29 mouse cellular contexts compared by ENCODE assay signal in the genomic region with DNA sequence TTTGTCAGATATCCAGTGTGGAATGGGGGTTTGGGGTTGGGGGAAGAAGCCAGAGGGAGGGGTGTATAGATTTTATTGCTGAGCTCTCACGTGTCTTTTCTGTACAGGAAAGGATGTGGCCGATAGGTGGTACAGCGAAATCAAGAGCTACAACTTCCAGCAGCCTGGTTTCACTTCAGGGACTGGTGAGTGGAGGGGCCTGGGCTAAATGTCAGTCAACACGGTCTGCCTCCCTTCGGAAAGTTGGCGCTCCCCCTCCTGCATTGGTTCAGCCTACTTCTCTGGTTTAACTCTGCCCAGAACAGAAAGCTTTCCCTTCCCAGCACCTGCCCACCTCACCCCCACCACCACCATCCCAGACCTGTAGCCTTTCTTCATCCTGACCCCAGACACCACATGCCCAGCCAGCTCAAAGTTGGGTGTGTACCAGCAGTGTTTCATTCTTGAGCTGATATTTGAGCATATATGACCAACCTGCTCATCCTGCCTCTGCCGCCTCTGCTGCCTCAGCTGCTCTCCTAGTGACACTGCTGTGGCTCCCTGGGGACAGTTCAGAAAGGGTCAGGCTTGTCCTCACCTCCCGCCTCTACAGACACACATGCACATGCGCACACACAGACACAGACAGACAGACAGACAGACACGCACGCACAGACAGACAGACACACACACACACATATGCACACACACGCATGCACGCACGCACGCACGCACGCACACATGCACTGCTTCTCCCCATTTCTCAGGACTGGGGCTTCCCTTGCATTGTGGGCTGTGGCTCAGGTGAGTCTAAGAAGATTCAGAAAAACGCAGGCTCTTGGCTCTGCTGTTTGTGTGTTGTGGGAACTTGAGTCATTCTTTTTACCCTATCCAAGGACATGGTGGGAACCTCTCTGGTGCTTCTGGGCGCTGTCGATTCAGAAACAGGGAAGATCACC. TPM values are rescaled to one million over a fixed set of nuclear protein-coding genes. Genes with fewer than 3 reads are reported as not detected.
A peak's percentile ranks its signal among the peaks of the same experiment; 100 is the strongest.
DNase-seq lines count a peak whose midpoint lies in the region; ATAC-seq and TF ChIP-seq lines count a peak whose summit lies in the region.
"Had no signal": no experiment of that assay in that cellular context is flagged by ENCODE, and none has a peak within 500 bp of the region (broad histone marks: within the 10 kb centered on the region; RNA-seq: fewer than 3 reads in every experiment).

No protein-coding gene starts in this region.

- no peak for DNase-seq in heart, embryonic 10.5 days (ENCODE audit: low spot score)
- no peak for DNase-seq in heart, postnatal 36 days
- DNase-seq in thymus, postnatal 0 days (ENCODE audit: low spot score) = peak; percentile 31
- no peak for DNase-seq in thymus, adult 2 months
- DNase-seq in R1 (ENCODE audit: low read depth, low spot score) = peak; percentile 22
- DNase-seq in liver, postnatal 0 days = no peak
- DNase-seq in cerebellum, adult 18-20 months = no peak
- DNase-seq in frontal cortex, postnatal 10 days (ENCODE audit: low spot score in 2 of 2) = no peak
- DNase-seq: adrenal gland, adult 8-10 months; cerebellum, adult 11 months; cerebellum, postnatal 36 days; forebrain, postnatal 0 days; gastrocnemius, postnatal 10 days; heart, adult 2 months; kidney, adult 11 months; lung, postnatal 14 days; retina, postnatal 1 day; right cerebral cortex, postnatal 4 days had no signal

- intact Hi-C loops in heart, postnatal 36 days (cut with DNase I) = no loop called here

- no peak for TF ChIP-seq CTCF in thymus, adult 2 months (IDR thresholded peaks at IDR 0.05; ENCODE audit: borderline replicate concordance, control insufficient read depth, extremely low read depth, insufficient read depth, low read length, poor library complexity)
- no peak for TF ChIP-seq CTCF in liver, postnatal 0 days (IDR thresholded peaks at IDR 0.05; ENCODE audit: low read depth)

- no peak overlapping the region for H3K9ac ChIP-seq in liver, postnatal 0 days (replicated peaks)
- H3K9ac ChIP-seq: embryonic facial prominence, embryonic 12.5 days; forebrain, postnatal 0 days; hindbrain, embryonic 14.5 days; neural tube, embryonic 15.5 days had no signal

- no peak overlapping the region for H3K4me2 ChIP-seq in liver, postnatal 0 days (ENCODE audit: low read depth, low read length)
- H3K4me2 ChIP-seq: hindbrain, embryonic 14.5 days; neural tube, embryonic 15.5 days had no signal

- no peaks in the 10 kb centered on the region for H3K9me3 ChIP-seq in heart, embryonic 10.5 days
- H3K9me3 ChIP-seq in liver, postnatal 0 days (ENCODE audit: low read length) = no peaks in the 10 kb centered on the region
- H3K9me3 ChIP-seq: embryonic facial prominence, embryonic 12.5 days; G1E; neural tube, embryonic 15.5 days had no signal

- H3K4me1 ChIP-seq in heart, embryonic 10.5 days = peaks cover 63% of the 10 kb centered on the region
- peaks cover 47% of the 10 kb centered on the region for H3K4me1 ChIP-seq in thymus, adult 2 months (replicated peaks; ENCODE audit: control insufficient read depth, insufficient read depth, low read length)
- H3K4me1 ChIP-seq in liver, postnatal 0 days (ENCODE audit: insufficient read depth) = peaks cover 66% of the 10 kb centered on the region

- peak overlapping the region; percentile 53; the same call in 1 of the 2 replicates for H3K27ac ChIP-seq in heart, embryonic 10.5 days
- H3K27ac ChIP-seq in thymus, adult 2 months (ENCODE audit: control insufficient read depth, insufficient read depth, low read length) = no peak overlapping the region; the same call in 1 of the 2 replicates
- peak overlapping the region; percentile 16; the same call in 1 of the 2 replicates for H3K27ac ChIP-seq in liver, postnatal 0 days (ENCODE audit: low read depth)
- H3K27ac ChIP-seq: left cerebral cortex, adult 2 months had no signal

- H3K27me3 ChIP-seq in heart, embryonic 10.5 days (ENCODE audit: insufficient read depth, poor library complexity, severe bottlenecking) = no peaks in the 10 kb centered on the region
- H3K27me3 ChIP-seq in thymus, adult 2 months (ENCODE audit: control insufficient read depth, insufficient read depth, low read length) = no peaks in the 10 kb centered on the region
- no peaks in the 10 kb centered on the region for H3K27me3 ChIP-seq in liver, postnatal 0 days (ENCODE audit: insufficient read depth, low read length)
- H3K27me3 ChIP-seq: embryonic facial prominence, embryonic 12.5 days; neural tube, embryonic 15.5 days had no signal

- no peak for TF ChIP-seq POLR2A in thymus, adult 2 months (IDR thresholded peaks at IDR 0.05; ENCODE audit: control insufficient read depth, extremely low read depth, insufficient read depth, low read length, poor library complexity)

- peaks cover 15% of the 10 kb centered on the region for H3K36me3 ChIP-seq in heart, embryonic 10.5 days
- H3K36me3 ChIP-seq in thymus, adult 2 months (ENCODE audit: control insufficient read depth, insufficient read depth, low read length) = no peaks in the 10 kb centered on the region
- H3K36me3 ChIP-seq in liver, postnatal 0 days (replicated peaks; ENCODE audit: insufficient read depth, low read length) = peaks cover 20% of the 10 kb centered on the region

- WGBS in heart, embryonic 10.5 days = 82% methylated on average over 20 of the region's 20 CpGs
- 68% methylated on average over 20 of the region's 20 CpGs for WGBS in thymus, adult 2 months
- 86% methylated on average over 20 of the region's 20 CpGs for WGBS in liver, postnatal 0 days (ENCODE audit: insufficient replicate concordance)

- no peak for TF ChIP-seq EP300 in liver, postnatal 0 days (IDR thresholded peaks at IDR 0.05; ENCODE audit: low read depth)

- ATAC-seq in liver, postnatal 0 days = no peak
- ATAC-seq: forebrain, postnatal 0 days had no signal

- H3K4me3 ChIP-seq in heart, embryonic 10.5 days = no peak overlapping the region
- H3K4me3 ChIP-seq in thymus, adult 2 months (ENCODE audit: control insufficient read depth, insufficient read depth, low read length) = no peak overlapping the region
- H3K4me3 ChIP-seq in liver, postnatal 0 days (ENCODE audit: low read depth, low read length) = no peak overlapping the region
- H3K4me3 ChIP-seq: embryonic facial prominence, embryonic 12.5 days; heart, adult 2 months; left cerebral cortex, adult 2 months; neural tube, embryonic 15.5 days had no signal

RNA-seq across cellular contexts. Expression of a gene that starts 12.6 kb away (rescaled TPM):
- polyA plus RNA-seq in heart, embryonic 10.5 days (2016; fragmentation: Nextera tagmentation; extraction: Ambion mirVana) = not detected in 2 replicates
- under 1 TPM in 1 of 2 experiments, not detected in 1; 0.14 TPM for total RNA-seq in heart, postnatal 36 days (2021)
- polyA plus RNA-seq in thymus, postnatal 0 days (2015; fragmentation: Nextera tagmentation; extraction: Ambion mirVana) = not detected in 2 replicates
- polyA plus RNA-seq in thymus, adult 2 months (2012; rRNA removed) = 0.11 and 0.32 TPM in 2 replicates
- not detected in 2 replicates for polyA plus RNA-seq in liver, postnatal 0 days (2015; fragmentation: Nextera tagmentation; extraction: Ambion mirVana)
- total RNA-seq: adrenal gland, adult 8-10 months; G1E; heart, adult 2 months; layer of hippocampus, adult 18-20 months; left cerebral cortex, adult 2 months; megakaryocyte-erythroid progenitor cell, adult 5-6 weeks had no signal
- polyA plus RNA-seq: embryonic facial prominence, embryonic 12.5 days; forebrain, postnatal 0 days; G1E; heart, postnatal 0 days; kidney, postnatal 0 days; limb, embryonic 11.5 days; liver, embryonic 16.5 days; neural tube, embryonic 15.5 days had no signal

RNA-seq across cellular contexts. Expression of a gene that starts 13.5 kb away (rescaled TPM):
- 114 and 119 TPM in 2 replicates for polyA plus RNA-seq in heart, embryonic 10.5 days (2016; fragmentation: Nextera tagmentation; extraction: Ambion mirVana)
- 1 to 10 TPM; 2.5 to 3.8 TPM for total RNA-seq in heart, postnatal 36 days (2021)
- 32.8 and 36.7 TPM in 2 replicates for polyA plus RNA-seq in thymus, postnatal 0 days (2015; fragmentation: Nextera tagmentation; extraction: Ambion mirVana)
- 20.6 and 23.4 TPM in 2 replicates for polyA plus RNA-seq in thymus, adult 2 months (2012; rRNA removed)
- polyA plus RNA-seq in liver, postnatal 0 days (2015; fragmentation: Nextera tagmentation; extraction: Ambion mirVana) = 19.4 and 20.4 TPM in 2 replicates

RNA-seq across cellular contexts. Expression of a gene that starts 33.6 kb away (rescaled TPM):
- polyA plus RNA-seq in heart, embryonic 10.5 days (2016; fragmentation: Nextera tagmentation; extraction: Ambion mirVana) = 156 and 170 TPM in 2 replicates
- 10 to 100 TPM; 81.1 to 85.3 TPM for total RNA-seq in heart, postnatal 36 days (2021)
- 251 and 260 TPM in 2 replicates for polyA plus RNA-seq in thymus, postnatal 0 days (2015; fragmentation: Nextera tagmentation; extraction: Ambion mirVana)
- polyA plus RNA-seq in thymus, adult 2 months (2012; rRNA removed) = 184 and 193 TPM in 2 replicates
- polyA plus RNA-seq in liver, postnatal 0 days (2015; fragmentation: Nextera tagmentation; extraction: Ambion mirVana) = 136 and 144 TPM in 2 replicates

Comparison
In these comparisons a context has a peak if more than half of its experiments do, and no peak if none do; other contexts are left out.
1. DNase-seq: peak in thymus, postnatal 0 days (single experiment) and R1 (single experiment); none in heart, embryonic 10.5 days (single experiment), heart, postnatal 36 days (0 of 2), thymus, adult 2 months (single experiment), liver, postnatal 0 days (single experiment), cerebellum, adult 18-20 months (0 of 2) and frontal cortex, postnatal 10 days (0 of 2).